Mouse (Mus musculus) MEL (cell line): Measurements from ENCODE around the gene Nde1. TPM values are rescaled to one million over a fixed set of nuclear protein-coding genes. Genes with fewer than 3 reads are reported as not detected.

Experiments
- polyA plus RNA-seq, 2 experiments: library from polyadenylated mRNA; stranded (reverse) in 1 of 2; unstranded in 1 of 2; fragments of >175 nt in 1 of 2; fragments of >200 nt in 1 of 2; gene quantifications; 2 replicates each; pipeline versions ENCODE4 v1.2.1 to v1.2.4; 2012; ENCODE audit warnings: low replicate concordance in 2 of 2, low read depth in 1 of 2; ENCODE audit not compliant: insufficient read length in 2 of 2, insufficient read depth in 1 of 2, missing spikeins in 1 of 2
- total RNA-seq: library from RNA; depleted of rRNA; stranded (reverse); fragments of 300-350 nt; gene quantifications from 2 replicates; pipeline ENCODE4 v1.2.3, GENCODE M21; 2012; rRNA removed

Gene Nde1
- total and polyA plus RNA-seq, 3 experiments = 25.8 to 42.5 TPM; not detected in 1

Other genes with a start within 250 kb of the Nde1 start
- 0.04 TPM in 1 of 2 replicates, not detected in the other for gene 2900011O08Rik, start 176.7 kb upstream of the Nde1 start, total RNA-seq
- gene 2900011O08Rik, start 176.7 kb upstream of the Nde1 start, polyA plus RNA-seq = not detected
- gene Ifitm7, start 176.4 kb upstream of the Nde1 start, total RNA-seq = not detected in 2 replicates
- not detected for gene Ifitm7, start 176.4 kb upstream of the Nde1 start, polyA plus RNA-seq
- 8.7 and 9.3 TPM in 2 replicates for gene Marf1, start 76 bp downstream of the Nde1 start, total RNA-seq
- 10 to 100 TPM in 1 of 2 experiments, not detected in 1; 16.2 TPM for gene Marf1, start 76 bp downstream of the Nde1 start, polyA plus RNA-seq
- 0.03 TPM in 1 of 2 replicates, not detected in the other for gene Myh11, start 128.1 kb downstream of the Nde1 start, total RNA-seq
- under 1 TPM in 1 of 2 experiments, not detected in 1; 0.01 TPM for gene Myh11, start 128.1 kb downstream of the Nde1 start, polyA plus RNA-seq
- gene Fopnl, start 154.1 kb downstream of the Nde1 start, total RNA-seq = 40.3 and 44.8 TPM in 2 replicates
- 10 to 100 TPM in 1 of 2 experiments, not detected in 1; 46.9 TPM for gene Fopnl, start 154.1 kb downstream of the Nde1 start, polyA plus RNA-seq
- gene Abcc1, start 198.3 kb downstream of the Nde1 start, total RNA-seq = 30.9 and 31.5 TPM in 2 replicates
- gene Abcc1, start 198.3 kb downstream of the Nde1 start, polyA plus RNA-seq = 10 to 100 TPM; 34.2 to 39.8 TPM